Mouse (Mus musculus): Measurements from ENCODE around the gene Trim23.
"Not testable (repeated sequence)": the region's sequence is repeated elsewhere in the genome, so short reads cannot be mapped to it uniquely, and the experiment has no call there.

Trim23 gene

DNA sequence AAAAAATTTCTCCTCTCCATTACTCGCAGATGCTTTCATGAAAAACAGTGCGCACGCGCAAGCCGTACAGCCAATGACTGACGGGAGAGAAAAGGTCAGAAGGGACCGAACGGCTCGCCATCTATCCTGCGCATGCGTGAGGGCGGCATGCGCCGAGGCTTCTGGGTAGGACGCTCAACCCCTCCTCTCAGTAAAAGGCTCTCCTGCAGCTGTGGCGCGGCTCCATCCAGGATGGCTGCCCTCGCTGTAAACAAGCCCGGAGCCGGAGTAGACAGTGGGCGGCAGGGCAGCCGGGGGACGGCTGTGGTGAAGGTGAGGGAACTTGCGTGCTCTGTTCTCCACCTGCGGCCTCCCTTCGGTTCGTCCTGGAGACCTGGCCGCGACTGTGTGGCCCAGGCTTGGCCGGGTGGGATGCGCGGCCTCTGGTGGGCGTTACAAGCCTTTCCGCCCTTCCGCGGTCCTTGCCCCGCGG lies at the start of gene Trim23:
Trim23 (plus strand) TSS at position 148 of the 472 bp plus-strand sequence.
- DNase-seq, result peak; percentile 98

DNA sequence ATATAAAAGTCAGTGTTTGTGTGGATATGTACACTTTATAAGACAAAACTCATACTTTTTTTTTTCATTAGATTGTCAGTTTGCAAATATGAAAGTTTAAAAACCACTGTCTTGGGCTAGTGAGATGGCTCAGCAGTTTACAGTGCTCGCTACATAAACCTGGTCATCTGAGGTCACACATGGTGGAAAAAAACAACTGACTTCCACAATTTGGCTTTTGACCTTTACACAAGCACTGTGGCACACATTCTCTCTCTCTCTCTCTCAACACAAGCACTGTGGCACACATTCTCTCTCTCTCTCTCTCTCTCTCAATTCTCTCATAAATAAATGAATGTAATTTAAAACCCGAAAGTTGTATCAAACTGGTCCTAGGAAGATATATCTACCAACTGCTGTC lies 46.0 kb upstream of the Trim23 start:
- no peak for DNase-seq

DNA sequence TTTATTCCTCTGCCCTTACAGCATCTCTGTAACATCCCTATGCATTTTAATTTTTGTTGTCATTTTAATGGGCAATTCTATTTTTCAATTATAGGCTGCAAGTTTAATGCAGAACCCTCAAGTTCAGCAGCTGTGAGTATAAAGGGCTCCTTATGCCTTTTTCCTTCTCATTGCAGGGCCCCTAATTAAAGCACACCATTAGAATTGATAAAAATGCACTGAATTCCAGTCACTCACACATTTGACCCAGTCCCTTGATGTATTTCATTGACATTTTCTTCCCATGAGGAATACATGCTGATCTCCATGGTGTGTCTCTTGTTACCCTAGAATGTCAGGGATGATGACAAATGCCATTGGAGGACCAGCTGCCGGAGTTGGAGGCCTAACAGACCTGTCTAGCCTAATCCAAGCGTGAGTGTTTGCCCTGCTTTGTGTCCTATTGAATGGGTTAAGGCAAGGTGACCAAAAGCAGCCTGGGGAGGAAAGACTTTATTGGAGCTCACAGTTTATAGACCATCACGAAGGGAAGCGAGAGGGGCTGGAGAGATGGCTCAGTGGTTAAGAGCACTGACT lies 44.0 kb upstream of the Trim23 start:
- DNase-seq, result no peak

DNA sequence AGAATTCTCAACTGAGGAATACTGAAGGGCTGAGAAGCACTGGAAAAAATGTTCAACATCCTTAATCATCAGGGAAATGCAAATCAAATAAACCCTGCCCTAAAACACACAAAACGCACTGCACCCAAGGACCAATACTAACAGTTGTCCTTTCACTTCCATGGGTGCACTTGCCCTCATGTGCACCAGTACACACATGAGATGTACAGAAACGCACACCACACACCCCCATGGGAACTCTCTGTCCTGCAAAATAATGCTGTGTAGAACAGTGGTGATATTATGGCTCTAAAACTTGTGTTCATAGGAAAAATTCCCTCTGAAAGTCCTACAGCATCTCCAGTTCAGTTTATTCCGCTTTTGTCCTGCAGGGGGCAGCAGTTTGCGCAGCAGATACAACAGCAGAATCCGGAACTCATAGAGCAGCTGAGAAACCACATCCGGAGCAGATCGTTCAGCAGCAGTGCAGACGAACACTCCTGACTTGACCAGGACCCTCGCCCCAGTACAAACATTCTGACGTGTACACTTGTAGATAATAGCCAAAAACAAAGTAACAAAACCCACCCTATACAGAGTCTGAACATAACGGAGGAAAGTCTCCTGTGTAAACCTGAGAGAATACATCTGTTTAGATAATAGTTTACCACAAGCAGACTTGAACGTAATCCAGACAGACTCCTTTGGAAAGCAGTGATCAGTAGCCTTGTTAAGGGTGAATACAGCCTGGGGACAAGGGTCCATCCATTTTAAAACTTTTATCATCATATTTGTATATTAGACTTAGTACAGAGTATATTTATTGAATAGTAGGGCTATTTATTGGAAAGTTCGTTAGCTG lies 39.0 kb upstream of the Trim23 start:
- DNase-seq, result peak; percentile 64

GRCm38 (mm10) chr13:104144871-104145270 lies 33.7 kb upstream of the Trim23 start:
- DNase-seq, result peak; percentile 24

- DNase-seq, result no peak
Measured at GRCm38 (mm10) chr13:104145646-104146045, 33.0 kb upstream of the Trim23 start.

- DNase-seq, result no peak
Measured at GRCm38 (mm10) chr13:104154180-104154579, 24.4 kb upstream of the Trim23 start.

GRCm38 (mm10) chr13:104155106-104155505 lies 23.5 kb upstream of the Trim23 start:
- no peak for DNase-seq

GRCm38 (mm10) chr13:104155686-104156085 lies 22.9 kb upstream of the Trim23 start:
- no peak for DNase-seq

GRCm38 (mm10) chr13:104171711-104172110 lies 6.9 kb upstream of the Trim23 start:
- no peak for DNase-seq

GRCm38 (mm10) chr13:104172498-104172897 lies 6.1 kb upstream of the Trim23 start:
- DNase-seq, result no peak

DNA sequence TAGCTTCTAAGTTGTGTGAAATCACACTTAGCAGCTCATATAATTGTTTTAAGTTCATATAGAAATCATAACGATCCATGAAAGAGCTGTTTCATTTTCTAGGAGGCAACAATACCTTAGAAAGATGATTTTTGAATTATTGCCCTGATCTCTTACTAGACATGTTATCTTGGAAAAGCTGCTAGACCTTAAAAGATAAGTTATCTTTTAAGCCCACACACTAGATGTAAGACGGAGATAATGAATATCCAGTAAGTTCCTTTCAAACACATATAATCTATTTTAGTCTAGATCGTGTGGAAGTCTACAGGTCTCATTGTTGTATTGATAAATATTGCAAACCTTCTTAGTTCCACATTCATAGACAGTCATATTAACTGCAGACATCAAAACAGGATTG lies 1.7 kb upstream of the Trim23 start:
- DNase-seq, result no peak

DNA sequence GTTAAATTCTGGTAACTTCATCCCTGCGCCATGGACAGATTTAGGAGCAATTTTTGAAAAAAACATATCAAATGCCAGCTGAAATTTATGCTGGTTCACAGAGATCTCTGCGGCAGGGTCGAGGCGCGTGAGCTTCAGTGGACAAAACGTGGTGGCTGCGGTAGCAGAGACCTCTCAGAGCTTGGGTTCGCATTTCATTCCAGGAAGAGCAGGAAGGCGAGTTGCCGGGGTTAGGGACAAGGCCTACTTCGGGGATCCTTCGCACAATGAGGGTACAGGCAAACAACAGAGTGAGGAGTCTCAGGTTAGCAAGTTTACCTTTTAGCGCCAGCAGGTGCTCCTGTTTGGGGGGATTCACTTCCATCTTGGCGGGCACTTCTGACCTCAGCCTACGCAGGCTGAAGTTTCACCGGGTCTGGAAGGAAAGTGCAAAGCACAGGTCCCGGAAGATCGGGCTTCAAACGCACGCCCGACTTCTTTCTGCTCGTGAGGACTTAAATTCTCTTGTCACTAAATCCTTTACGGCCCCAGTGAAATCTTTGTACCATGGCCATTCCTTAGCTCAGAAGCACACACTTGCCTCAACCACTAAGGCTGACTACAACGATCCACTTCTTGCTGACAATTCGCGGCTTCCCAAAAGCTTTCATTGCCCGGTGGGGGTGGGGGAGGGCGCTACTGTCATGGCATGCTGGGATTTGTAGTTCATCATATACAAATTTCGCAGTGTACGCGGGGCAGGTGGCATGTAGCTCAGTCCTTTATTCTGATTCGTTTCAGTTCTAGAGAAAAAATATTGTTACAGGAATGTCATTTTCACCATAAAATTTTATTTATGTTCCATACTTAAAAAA lies 574 bp upstream of the Trim23 start, which contains the start of gene Trappc13:
Trappc13 (minus strand) TSS at position 674 of the 854 bp plus-strand sequence.
- no peak for DNase-seq

- no peak for DNase-seq
Measured at GRCm38 (mm10) chr13:104179176-104179888, 735 bp downstream of the Trim23 start.

DNA sequence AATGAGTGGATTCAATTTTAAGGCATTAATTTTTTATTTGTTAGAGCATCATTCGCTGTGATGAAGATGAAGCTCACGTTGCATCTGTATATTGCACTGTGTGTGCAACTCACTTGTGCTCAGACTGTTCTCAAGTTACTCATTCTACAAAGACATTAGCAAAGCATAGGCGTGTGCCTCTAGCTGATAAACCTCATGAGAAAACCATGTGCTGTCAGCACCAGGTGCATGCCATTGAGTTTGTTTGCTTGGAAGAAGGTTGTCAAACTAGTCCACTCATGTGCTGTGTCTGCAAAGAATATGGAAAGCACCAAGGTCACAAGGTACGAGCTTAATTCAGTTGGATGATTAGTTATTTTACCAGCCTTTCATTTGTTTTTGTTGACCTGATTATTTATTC lies 8.8 kb downstream of the Trim23 start:
- DNase-seq, result no peak

DNA sequence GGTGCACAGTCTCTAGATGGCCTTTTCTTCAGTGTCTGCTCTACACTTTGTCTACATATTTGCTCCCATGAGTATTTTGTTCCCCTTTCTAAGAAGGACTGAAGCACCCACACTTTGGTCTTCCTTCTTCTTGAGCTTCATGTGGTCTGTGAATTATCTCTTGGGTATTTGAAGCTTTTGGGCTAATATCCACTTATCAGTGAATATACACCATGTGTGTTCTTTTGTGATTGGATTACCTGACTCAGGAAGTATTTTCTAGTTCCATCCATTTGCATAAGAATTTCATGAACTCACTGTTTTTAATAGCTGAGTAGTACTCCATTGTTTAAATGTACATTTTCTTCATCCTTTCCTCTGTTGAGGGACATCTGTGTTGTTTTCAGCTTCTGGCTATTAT lies 17.3 kb downstream of the Trim23 start:
- not testable (repeated sequence) for DNase-seq

GRCm38 (mm10) chr13:104204313-104204712 lies 25.7 kb downstream of the Trim23 start:
- DNase-seq, result no peak

GRCm38 (mm10) chr13:104227478-104227877 lies 48.9 kb downstream of the Trim23 start:
- no peak for DNase-seq

- DNase-seq, result peak; percentile 94
Measured at GRCm38 (mm10) chr13:104228384-104229066, 49.9 kb downstream of the Trim23 start, which contains the start of the genes Cenpk and Ppwd1. Gene Cenpk, plus strand, starts transcription at chr13:104228611. Gene Ppwd1, minus strand, starts transcription at chr13:104228843.

DNA sequence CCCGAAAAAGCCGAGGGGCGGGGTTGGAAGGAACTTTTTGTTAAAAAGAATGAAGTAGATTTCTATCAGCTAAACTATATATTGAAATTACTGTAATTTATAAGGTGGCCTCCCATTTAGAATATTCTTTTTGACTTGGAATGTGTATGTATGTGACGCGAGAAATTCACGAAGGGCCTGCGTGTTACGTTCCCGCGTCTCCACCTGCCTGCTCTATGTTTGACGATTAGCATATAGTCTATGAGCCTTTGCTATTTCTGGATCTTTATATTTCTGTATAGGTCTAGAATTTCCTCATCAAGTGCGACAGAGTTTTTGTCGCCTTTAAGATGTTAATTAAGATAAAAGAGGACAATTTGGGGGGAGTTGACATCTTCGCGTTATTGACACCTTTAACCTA lies 50.6 kb downstream of the Trim23 start:
- DNase-seq, result no peak

Data from kidney, adult 11 months (tissue).